Mouse (Mus musculus) myocyte (in vitro differentiated cells): ENCODE results near the gene Sec11a.

Experiments used
- CEBPB ChIP-seq: IDR thresholded peaks from 2 replicates; pipeline ENCODE4 v1.6.1; 2011; ENCODE audit warnings: mild to moderate bottlenecking, moderate library complexity; ENCODE audit not compliant: poor library complexity, insufficient read depth, severe bottlenecking
- E2F4 ChIP-seq: IDR thresholded peaks from one replicate; pipeline ENCODE4 v1.6.1; 2011; ENCODE audit warnings: mild to moderate bottlenecking, control low read depth, moderate library complexity; ENCODE audit not compliant: insufficient read depth
- MAX ChIP-seq: IDR thresholded peaks from one replicate; pipeline ENCODE4 v1.6.1; 2011; ENCODE audit warnings: low read depth, mild to moderate bottlenecking, control low read depth
- MYOD1 ChIP-seq, 3 experiments: IDR thresholded peaks; one replicate each; pipeline ENCODE4 v1.6.1; 2011; ENCODE audit warnings: control low read depth in 2 of 3, low read depth in 2 of 3, mild to moderate bottlenecking in 2 of 3, moderate library complexity in 1 of 3; ENCODE audit not compliant: insufficient read length in 2 of 3, control insufficient read depth in 1 of 3
- MYOG ChIP-seq, 3 experiments: IDR thresholded peaks; one replicate each; pipeline ENCODE4 v1.6.1; 2011; ENCODE audit warnings: control low read depth in 2 of 3, low read depth in 2 of 3, mild to moderate bottlenecking in 2 of 3; ENCODE audit not compliant: insufficient read length in 2 of 3, control insufficient read depth in 1 of 3, insufficient read depth in 1 of 3
- POLR2A ChIP-seq: IDR thresholded peaks from one replicate; pipeline ENCODE4 v1.6.1; 2011; ENCODE audit warnings: low read depth, mild to moderate bottlenecking, control low read depth, moderate library complexity; ENCODE audit not compliant: insufficient read length
- REST ChIP-seq: IDR thresholded peaks from one replicate; pipeline ENCODE4 v1.6.1; 2011; ENCODE audit warnings: mild to moderate bottlenecking, control low read depth, moderate library complexity; ENCODE audit not compliant: insufficient read depth, insufficient read length
- SRF ChIP-seq: IDR thresholded peaks from one replicate; pipeline ENCODE4 v1.6.1; 2011; ENCODE audit warnings: low read depth; ENCODE audit not compliant: control insufficient read depth, insufficient read length
- TCF12 ChIP-seq: IDR thresholded peaks from one replicate; pipeline ENCODE4 v1.6.1; 2011; ENCODE audit warnings: mild to moderate bottlenecking, control low read depth; ENCODE audit not compliant: poor library complexity, insufficient read depth, severe bottlenecking
- USF1 ChIP-seq: IDR thresholded peaks from one replicate; pipeline ENCODE4 v1.6.1; 2011; ENCODE audit warnings: low read depth, mild to moderate bottlenecking, control low read depth, moderate library complexity

GRCm38 (mm10) chr7:80901541-80902274 is 45.9 kb downstream of the Sec11a start:
- TF ChIP-seq POLR2A (no peak), USF1 (no peak), CEBPB (no peak), MAX (no peak), SRF (no peak), MYOD1 (IDR thresholded peaks at IDR 0.05; ENCODE audit: control insufficient read depth in 1 of 3, insufficient read length in 2 of 3, low read depth in 2 of 3) (no peak), MYOG (IDR thresholded peaks at IDR 0.05; ENCODE audit: control insufficient read depth in 1 of 3, insufficient read depth in 1 of 3, insufficient read length in 2 of 3, low read depth in 2 of 3) (no peak), REST (no peak), TCF12 (no peak), E2F4 (no peak)
